ENCODE assay signal across 9 mouse cellular contexts in the genomic region with DNA sequence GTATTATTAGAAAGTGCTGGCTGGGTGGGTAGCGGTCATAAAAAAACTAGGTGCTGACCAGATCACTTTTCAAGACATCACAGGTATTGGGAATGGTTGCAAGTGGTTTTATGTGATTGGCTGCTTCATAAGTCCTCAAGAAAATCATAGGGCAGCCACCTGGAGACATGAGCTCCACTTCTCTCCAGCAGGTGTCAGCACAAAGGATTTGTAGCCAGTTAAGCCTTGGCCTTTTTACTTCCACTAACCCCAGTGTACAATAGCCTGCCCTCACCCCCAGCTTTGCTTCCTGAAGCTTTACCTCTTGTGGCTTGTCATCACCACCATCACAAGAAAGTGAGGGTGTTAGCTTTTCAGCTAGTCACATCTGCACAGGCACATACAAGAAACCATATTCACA.
DNase-seq lines count a peak whose midpoint lies in the region; ATAC-seq and TF ChIP-seq lines count a peak whose summit lies in the region.
"Had no signal": no experiment of that assay in that cellular context is flagged by ENCODE, and none has a peak within 500 bp of the region (broad histone marks: within the 10 kb centered on the region; RNA-seq: fewer than 3 reads in every experiment).

No protein-coding gene starts in this region.

- no peaks in the 10 kb centered on the region for H3K27me3 ChIP-seq in liver, embryonic 14.5 days (ENCODE audit: control insufficient read depth, insufficient read depth, low read length)
- no peaks in the 10 kb centered on the region for H3K27me3 ChIP-seq in liver, embryonic 12.5 days (replicated peaks)
- H3K27me3 ChIP-seq in neural tube, embryonic 14.5 days (ENCODE audit: control insufficient read depth, insufficient read depth, low read length), result no peaks in the 10 kb centered on the region
- H3K27me3 ChIP-seq: megakaryocyte, embryonic 14.5 days had no signal

- H3K9me3 ChIP-seq in liver, embryonic 14.5 days (ENCODE audit: control insufficient read depth, low read length), result no peaks in the 10 kb centered on the region
- no peaks in the 10 kb centered on the region for H3K9me3 ChIP-seq in liver, embryonic 12.5 days (replicated peaks)
- H3K9me3 ChIP-seq in neural tube, embryonic 14.5 days (ENCODE audit: control insufficient read depth, low read length), result no peaks in the 10 kb centered on the region

- TF ChIP-seq CTCF in liver, embryonic 14.5 days (IDR thresholded peaks at IDR 0.05; ENCODE audit: low read depth), result peak; percentile 18; the same call in 1 of the 2 replicates

- ATAC-seq in liver, embryonic 14.5 days (ENCODE audit: insufficient read depth), result no peak
- ATAC-seq in liver, embryonic 12.5 days, result no peak
- peak; percentile 38; the same call in 1 of the 2 replicates for ATAC-seq in neural tube, embryonic 14.5 days (ENCODE audit: low read depth)

- H3K27ac ChIP-seq in liver, embryonic 14.5 days, result no peak overlapping the region
- no peak overlapping the region for H3K27ac ChIP-seq in liver, embryonic 12.5 days
- H3K27ac ChIP-seq in neural tube, embryonic 14.5 days (ENCODE audit: low read depth, low read length), result no peak overlapping the region

- no peak for TF ChIP-seq EP300 in liver, embryonic 14.5 days (IDR thresholded peaks at IDR 0.05; ENCODE audit: low read depth)

- no peaks in the 10 kb centered on the region for H3K4me1 ChIP-seq in liver, embryonic 14.5 days (replicated peaks; ENCODE audit: control insufficient read depth in 2 of 2, insufficient read depth in 2 of 2, low read length in 1 of 2)
- 0 out of 2 replicates have a peak, but pooled peaks cover 2% of the 10 kb centered on the region for H3K4me1 ChIP-seq in liver, embryonic 12.5 days
- peaks cover 10% of the 10 kb centered on the region; the same call in 1 of the 2 replicates for H3K4me1 ChIP-seq in neural tube, embryonic 14.5 days (ENCODE audit: control insufficient read depth, insufficient read depth, low read length)
- H3K4me1 ChIP-seq: megakaryocyte, embryonic 14.5 days had no signal

- H3K9ac ChIP-seq in liver, embryonic 14.5 days (replicated peaks), result no peak overlapping the region
- no peak overlapping the region for H3K9ac ChIP-seq in liver, embryonic 12.5 days
- H3K9ac ChIP-seq in neural tube, embryonic 14.5 days (replicated peaks; ENCODE audit: low read depth, low read length), result no peak overlapping the region

- no peaks in the 10 kb centered on the region for H3K36me3 ChIP-seq in liver, embryonic 14.5 days (replicated peaks; ENCODE audit: control insufficient read depth, insufficient read depth, low read depth)
- no peaks in the 10 kb centered on the region for H3K36me3 ChIP-seq in liver, embryonic 12.5 days
- H3K36me3 ChIP-seq in neural tube, embryonic 14.5 days (ENCODE audit: control insufficient read depth, insufficient read depth, low read length), result no peaks in the 10 kb centered on the region

- 46% methylated on average over 1 of the region's 1 CpGs for WGBS in liver, embryonic 14.5 days (ENCODE audit: insufficient replicate concordance)
- WGBS in liver, embryonic 12.5 days (ENCODE audit: insufficient replicate concordance), result 57% methylated on average over 1 of the region's 1 CpGs
- WGBS in neural tube, embryonic 14.5 days, result 44% methylated on average over 1 of the region's 1 CpGs

- no peak for DNase-seq in liver, embryonic 14.5 days (ENCODE audit: low read depth in 3 of 3, low spot score in 3 of 3)
- DNase-seq in cerebellum, adult 9-10 months, result peak; percentile 72
- DNase-seq in forelimb bud, embryonic 11.5 days (ENCODE audit: low read depth, low spot score), result peak; percentile 60
- no peak for DNase-seq in spleen, postnatal 36 days (ENCODE audit: low spot score in 2 of 2)
- no peak for DNase-seq in testis, postnatal 14 days (ENCODE audit: low spot score)
- no peak for DNase-seq in spleen, postnatal 14 days (ENCODE audit: low spot score in 2 of 2)

- no peak overlapping the region for H3K4me3 ChIP-seq in liver, embryonic 14.5 days (ENCODE audit: insufficient read depth in 1 of 2, low read depth in 2 of 2, low read length in 2 of 2)
- H3K4me3 ChIP-seq in liver, embryonic 12.5 days, result no peak overlapping the region
- no peak overlapping the region for H3K4me3 ChIP-seq in neural tube, embryonic 14.5 days (ENCODE audit: low read depth, low read length)
- H3K4me3 ChIP-seq: megakaryocyte, embryonic 14.5 days had no signal

- H3K4me2 ChIP-seq in liver, embryonic 14.5 days (ENCODE audit: low read depth), result no peak overlapping the region
- no peak overlapping the region for H3K4me2 ChIP-seq in liver, embryonic 12.5 days
- H3K4me2 ChIP-seq in neural tube, embryonic 14.5 days (ENCODE audit: low read depth, low read length), result no peak overlapping the region

Comparison
In these comparisons a context has a peak if more than half of its experiments do, and no peak if none do; other contexts are left out.
1. DNase-seq: peak in cerebellum, adult 9-10 months (single experiment) and forelimb bud, embryonic 11.5 days (single experiment); none in liver, embryonic 14.5 days (0 of 3), spleen, postnatal 36 days (0 of 2), testis, postnatal 14 days (single experiment) and spleen, postnatal 14 days (0 of 2).